Mouse (Mus musculus): ENCODE data around the gene Sap30bp.

- no peak for TF ChIP-seq CTCF (IDR thresholded peaks at IDR 0.05; ENCODE audit: low read depth)
- no peak for TF ChIP-seq EP300 (IDR thresholded peaks at IDR 0.05; ENCODE audit: low read depth)
These were observed 16.5 kb upstream of the Sap30bp start for GRCm38 (mm10) chr11:115916579-115916978.

Measured in liver, embryonic 14.5 days (tissue).